Mouse (Mus musculus) kidney, adult 10 weeks (tissue): Measurements from ENCODE around the gene Nfe2. TPM values are rescaled to one million over a fixed set of nuclear protein-coding genes. Genes with fewer than 3 reads are reported as not detected.

ENCODE experiments used
- polyA plus RNA-seq: library from polyadenylated mRNA; stranded (reverse); fragments of 350-450 nt; fragmentation: Illumina TruSeq; extraction: RNeasy Lipid Tissue Mini Kit (QIAGEN cat#74804); gene quantifications from one replicate; pipeline ENCODE4 v1.2.3, GENCODE M21; 2014; ENCODE audit warnings: low read depth, low replicate concordance

Nfe2 gene
- not detected for polyA plus RNA-seq

DNA sequence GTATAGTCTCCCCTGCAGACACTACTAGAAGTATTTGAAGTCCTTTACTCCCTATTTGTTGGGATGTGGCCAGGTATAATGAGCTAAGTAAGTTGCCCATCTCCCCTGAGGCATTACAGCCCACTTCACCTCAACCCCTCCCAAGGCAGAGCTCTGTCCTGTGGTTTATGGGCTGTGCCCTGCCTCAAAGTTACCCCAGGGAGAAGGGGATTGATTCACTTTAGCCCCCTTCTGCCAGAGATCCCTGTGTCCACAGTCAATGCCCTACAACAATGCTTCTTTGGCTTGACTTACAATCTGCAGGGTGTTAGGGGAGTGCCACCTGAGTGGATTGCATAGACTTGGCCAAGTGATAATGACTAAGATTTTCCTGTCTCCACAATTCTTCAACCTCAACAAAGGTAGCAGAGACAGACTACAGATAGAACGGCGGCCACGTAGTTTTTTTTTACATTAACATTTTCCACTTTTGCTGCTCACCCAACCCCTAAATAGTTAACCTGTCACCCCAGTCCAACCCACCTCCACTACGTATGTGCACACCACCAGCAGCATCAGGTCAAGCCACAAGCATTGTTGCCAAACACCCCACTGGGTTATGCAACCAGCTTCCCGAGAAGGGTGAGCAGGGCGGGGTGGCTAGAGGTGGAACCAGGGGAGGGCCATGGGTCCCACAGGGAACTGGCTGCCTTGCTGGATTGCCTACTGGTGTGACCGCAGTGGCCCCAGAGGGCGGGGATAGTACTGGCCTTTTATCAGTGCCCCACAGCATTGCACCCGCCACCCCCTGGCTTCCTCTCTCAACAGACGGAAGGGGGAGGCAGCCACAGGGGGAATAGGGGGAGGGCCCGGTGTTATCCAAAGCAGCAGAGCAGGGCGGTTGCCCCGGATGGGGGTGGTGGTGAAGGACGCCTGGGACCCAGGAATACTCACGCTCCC, at the start of gene Nfe2:
TSS of gene Nfe2 (minus strand) at position 614 of the 939 bp plus-strand sequence.

DNA sequence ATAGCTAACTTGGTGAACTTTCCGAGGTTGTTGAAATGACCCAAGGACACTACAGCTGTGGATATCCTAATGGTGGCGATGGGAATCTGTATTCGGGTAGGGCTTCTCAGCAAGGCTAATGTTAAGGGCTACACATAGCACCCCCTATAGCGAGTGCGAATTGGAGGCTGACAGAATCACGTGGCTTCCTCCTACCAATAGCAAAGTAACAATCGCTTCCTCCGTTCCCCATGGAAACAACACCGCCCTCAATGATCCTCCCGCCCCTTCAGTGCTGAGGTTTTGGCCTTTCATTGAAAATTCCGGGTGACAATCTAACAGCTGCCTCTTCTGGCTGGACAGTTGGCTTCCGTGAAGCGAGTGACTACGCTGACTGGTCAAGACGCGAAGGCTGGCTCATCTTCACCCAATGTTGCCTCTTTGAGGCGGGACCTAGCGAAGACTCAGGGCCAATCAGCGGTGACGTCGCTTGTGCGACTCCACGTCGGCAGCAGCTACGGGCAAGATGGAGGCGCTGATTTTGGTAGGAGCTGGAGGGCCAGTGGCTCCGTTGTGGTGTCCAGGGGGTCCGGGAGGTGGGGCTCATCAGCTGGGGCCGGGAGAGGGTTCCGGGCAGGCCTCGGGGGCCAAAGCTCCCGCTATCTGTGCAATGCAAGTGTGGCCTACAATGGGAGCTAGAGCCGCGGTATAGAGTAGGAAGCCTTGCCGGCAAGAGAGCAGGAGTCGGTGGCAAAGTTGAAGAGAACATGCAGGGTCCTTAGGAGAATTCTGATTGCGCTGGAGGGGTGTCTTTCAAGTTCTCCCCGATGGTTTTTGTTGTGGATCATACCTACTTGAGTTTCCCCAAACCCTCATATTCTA, 14.4 kb upstream of the Nfe2 start, which contains the start of gene Copz1:
TSS of gene Copz1 (plus strand) at position 296 of the 861 bp plus-strand sequence.

DNA sequence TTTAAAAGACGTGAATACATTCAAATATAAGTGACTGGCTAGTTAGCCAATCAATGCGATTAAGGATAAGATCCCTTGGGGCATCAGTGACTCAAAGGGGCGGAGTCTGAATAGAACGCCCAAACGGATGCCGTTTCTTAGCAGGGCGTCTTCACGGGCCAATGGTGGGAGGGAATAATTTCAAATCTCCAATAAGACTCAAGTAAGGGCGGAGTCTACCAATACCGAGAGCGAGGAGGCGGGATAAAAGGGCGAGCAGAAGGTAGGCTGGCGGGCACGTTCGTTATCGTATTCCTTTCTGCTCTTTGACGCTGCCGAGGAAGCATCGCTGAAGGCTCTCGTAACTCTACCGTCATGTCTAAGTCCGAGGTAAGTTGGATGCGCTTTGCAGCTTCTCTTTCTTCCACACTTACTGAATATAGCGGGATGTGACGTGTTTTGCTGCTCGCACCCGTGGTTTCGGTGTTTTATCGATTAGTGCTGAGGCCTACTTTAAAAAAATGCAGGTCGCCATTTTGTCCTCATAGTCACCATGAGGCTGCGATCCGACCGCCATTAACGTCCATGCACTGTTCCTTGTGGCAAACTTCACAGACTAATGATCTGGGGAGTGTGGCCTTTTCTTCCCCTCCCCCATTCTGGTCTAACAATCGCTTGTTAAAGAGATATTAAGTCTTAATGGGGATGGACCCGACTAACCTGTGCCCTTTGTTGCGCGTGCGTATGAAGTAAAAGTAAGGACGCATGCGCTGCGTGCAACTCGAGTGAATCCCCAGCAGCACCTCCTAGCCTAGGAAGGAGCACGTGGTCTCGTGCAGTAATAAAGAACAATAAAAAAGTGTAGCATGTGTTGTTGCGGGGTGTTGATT, 17.8 kb downstream of the Nfe2 start, which contains the start of gene Hnrnpa1:
TSS of gene Hnrnpa1 (plus strand) at position 273 of the 869 bp plus-strand sequence.

DNA sequence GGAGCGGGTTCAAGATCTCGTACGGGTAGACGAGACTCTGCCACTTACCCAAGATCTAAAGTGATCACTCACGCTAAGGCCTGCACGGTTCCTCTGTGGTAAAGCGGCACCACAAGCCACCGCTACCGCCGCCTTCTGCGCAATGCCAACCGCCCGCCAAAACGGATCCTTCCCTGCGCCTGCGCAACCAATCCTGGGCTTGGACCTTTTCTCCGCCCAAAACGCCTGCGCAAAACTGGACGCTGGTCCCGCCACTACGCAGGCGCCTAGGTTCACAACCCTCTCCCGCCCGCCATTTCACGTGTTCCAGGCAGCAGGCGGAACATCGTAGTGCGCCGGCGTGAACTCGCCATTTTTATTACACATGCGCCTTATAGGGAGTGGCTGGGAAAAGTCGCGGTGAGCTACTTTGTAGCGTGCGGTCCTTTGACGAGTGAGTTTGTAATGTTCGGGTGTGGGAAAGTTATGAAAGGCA, 18.5 kb downstream of the Nfe2 start, which contains the start of gene Cbx5:
TSS of gene Cbx5 (minus strand) at position 132 of the 475 bp plus-strand sequence.

Other genes starting within 250 kb of the Nfe2 start
- gene Hoxc4, start 239.5 kb downstream of the Nfe2 start, polyA plus RNA-seq = 2.9 TPM
- gene Smug1, start 91.3 kb downstream of the Nfe2 start, polyA plus RNA-seq = 12.2 TPM
- gene Cbx5, start 18.6 kb downstream of the Nfe2 start, polyA plus RNA-seq = 113 TPM
- 258 TPM for gene Hnrnpa1, start 18.0 kb downstream of the Nfe2 start, polyA plus RNA-seq
- 90.8 TPM for gene Copz1, start 14.3 kb upstream of the Nfe2 start, polyA plus RNA-seq
- not detected for gene Gpr84, start 52.2 kb upstream of the Nfe2 start, polyA plus RNA-seq
- gene Zfp385a, start 81.7 kb upstream of the Nfe2 start, polyA plus RNA-seq = not detected
- 0.12 TPM for gene Itga5, start 108.4 kb upstream of the Nfe2 start, polyA plus RNA-seq
- gene Gtsf1, start 172.1 kb upstream of the Nfe2 start, polyA plus RNA-seq = not detected
- gene Gtsf2, start 190.1 kb upstream of the Nfe2 start, polyA plus RNA-seq = not detected
- 1.8 TPM for gene Nckap1l, start 195.4 kb upstream of the Nfe2 start, polyA plus RNA-seq
- 0.20 TPM for gene Pde1b, start 244.6 kb upstream of the Nfe2 start, polyA plus RNA-seq